Mouse (Mus musculus) regulatory T cell (primary cell): ENCODE results near the gene Dnajb2.

ENCODE experiments used
- in situ Hi-C: fragments of 300-600 bp; cut with MboI, MseI; formaldehyde crosslinking; loops from one replicate; pipeline ENCODE4 v1.15.1; 2025; ENCODE audit warnings: high pct_unique_total_duplicates

Dnajb2 gene

DNA sequence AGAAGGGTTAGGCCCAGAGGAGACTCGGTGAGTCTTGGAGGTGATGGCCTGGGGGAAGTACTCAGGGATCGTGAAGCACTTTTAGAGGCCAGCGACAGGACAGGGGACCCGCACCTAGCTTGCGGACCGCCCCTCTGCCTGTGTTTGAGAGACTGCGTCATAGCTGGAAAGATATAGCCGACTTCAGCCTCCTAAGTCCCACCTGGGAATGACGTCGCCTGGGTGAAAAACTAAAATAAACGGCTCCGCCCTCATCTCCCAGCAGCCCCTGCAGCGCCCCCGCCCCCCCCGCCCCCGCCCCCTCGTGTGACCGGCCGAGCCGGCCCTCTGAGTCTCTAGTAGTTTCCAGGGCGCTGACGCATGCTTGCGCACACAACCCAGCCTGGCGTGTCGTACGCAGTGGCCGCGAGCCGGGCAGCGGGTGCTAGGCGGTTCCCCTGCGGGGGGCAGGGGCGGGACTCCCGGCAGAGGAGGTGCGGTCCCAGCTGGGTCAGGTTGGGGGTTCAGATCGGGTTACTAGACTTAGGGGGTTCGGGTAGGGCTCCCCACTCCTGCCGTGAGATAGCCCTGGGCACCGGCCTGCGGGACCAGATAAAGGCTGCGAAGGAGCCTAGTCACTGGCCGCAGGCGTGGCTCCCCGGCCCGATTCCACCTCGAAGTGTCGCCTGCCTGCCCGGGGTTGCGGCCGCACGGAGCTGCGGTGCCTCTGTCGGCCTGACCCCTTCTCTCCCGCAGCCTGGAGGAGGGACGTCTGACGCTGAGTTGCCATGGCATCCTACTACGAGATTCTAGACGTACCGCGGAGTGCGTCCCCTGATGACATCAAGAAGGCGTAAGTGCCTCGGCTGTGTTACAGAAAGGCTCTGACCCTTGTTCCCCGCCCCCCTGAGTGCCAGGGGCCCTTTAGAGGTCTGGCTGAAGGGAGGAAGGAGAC lies at the start of gene Dnajb2:
Gene Dnajb2, plus strand, starts transcription at position 290 of the 934 bp plus-strand sequence.
- in situ Hi-C loops: loop anchor here (5.0 kb wide), 1 partner anchor 76 kb away; no protein-coding TSS in a partner anchor

DNA sequence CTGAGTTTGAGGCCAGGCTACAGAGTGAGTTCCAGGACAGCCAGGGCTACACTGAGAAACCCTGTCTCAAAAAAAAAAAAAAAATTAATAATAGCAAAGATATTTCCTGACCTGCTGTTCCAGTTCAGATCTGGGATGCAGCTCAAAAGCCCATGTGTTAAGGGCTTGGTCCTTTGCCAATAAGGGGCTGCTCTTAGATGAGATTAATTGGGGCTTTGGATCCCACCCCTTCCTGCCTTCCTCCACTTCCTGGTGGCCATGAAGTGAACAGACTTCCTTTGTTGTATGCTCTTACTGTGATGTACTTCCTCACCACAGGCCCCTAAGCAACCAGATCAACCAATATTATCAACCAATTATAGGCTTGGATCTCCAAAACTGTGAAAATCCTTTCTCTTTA lies 49.1 kb upstream of the Dnajb2 start:
- in situ Hi-C loops: loop anchor here (5.0 to 10.0 kb wide), 2 partner anchors 62 to 130 kb away; partner anchors contain the start of genes Dnpep and Nhej1

DNA sequence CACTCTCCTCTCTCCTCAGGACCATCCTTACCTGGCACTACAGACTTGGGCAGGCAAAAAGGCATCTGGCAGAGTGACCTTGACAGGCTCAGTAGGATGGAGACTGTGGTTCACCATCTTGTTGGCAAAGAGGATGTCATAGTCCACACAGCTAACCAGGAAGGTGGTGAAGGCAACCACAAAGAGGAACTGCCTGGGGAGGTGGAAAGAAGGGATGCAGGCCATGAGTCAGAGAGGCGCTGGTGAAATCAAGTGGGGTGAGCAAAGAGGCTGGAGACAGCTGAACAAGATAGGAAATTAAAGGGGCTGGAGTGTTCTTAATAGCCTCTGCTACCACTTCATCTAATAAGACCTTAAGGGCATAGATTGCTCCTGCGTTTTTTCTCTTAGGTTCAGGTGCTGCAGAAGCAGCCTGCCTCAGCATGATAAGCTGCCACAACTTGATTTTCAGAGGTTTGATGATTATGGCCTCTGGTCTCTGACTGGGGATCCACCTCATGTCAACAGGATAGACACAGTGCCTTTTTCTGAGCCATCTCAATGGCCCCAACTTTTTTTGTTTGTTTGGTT lies 48.2 kb upstream of the Dnajb2 start:
- in situ Hi-C loops: loop anchor here (5.0 to 10.0 kb wide), 2 partner anchors 63 to 129 kb away; partner anchors contain the start of genes Dnpep and Nhej1

DNA sequence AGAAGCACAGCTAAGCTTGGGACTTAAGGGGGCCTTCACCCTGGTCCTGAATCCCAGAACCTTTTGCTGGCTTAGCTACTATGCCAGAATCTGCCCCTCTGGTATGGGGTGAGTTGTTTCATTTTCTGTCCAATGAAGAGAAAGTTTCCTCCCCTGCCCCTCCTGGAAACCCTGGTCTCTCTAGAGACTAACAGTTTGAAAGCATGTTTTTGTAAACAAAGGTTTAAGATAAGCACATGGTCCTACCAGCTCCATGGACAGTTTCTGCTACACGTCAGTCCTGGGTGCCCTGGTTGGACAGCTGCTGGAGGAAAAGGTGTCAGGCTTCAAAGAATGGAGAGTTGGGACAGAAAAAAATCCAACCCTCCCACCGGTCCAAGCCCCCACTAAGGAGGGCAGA lies 45.6 kb upstream of the Dnajb2 start:
- in situ Hi-C loops: no loop called here

DNA sequence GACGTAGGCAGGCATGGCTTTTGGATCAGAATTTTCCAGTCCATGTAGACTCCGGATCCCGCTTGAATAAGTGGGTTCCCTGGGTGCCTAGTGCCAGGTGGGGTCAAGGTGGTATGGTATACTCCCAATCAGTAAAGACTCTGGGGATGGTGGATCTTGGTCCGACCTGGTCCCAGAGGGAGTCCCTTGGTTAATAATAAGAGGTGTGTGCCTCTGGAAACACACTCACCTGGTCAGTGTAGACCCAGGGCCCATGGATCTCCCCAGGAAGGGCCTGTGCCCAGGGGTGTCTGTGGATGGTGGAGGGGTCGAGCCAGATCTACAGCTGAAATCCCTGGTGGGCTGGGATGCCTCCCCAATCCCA lies 45.0 kb upstream of the Dnajb2 start:
- in situ Hi-C loops: no loop called here

DNA sequence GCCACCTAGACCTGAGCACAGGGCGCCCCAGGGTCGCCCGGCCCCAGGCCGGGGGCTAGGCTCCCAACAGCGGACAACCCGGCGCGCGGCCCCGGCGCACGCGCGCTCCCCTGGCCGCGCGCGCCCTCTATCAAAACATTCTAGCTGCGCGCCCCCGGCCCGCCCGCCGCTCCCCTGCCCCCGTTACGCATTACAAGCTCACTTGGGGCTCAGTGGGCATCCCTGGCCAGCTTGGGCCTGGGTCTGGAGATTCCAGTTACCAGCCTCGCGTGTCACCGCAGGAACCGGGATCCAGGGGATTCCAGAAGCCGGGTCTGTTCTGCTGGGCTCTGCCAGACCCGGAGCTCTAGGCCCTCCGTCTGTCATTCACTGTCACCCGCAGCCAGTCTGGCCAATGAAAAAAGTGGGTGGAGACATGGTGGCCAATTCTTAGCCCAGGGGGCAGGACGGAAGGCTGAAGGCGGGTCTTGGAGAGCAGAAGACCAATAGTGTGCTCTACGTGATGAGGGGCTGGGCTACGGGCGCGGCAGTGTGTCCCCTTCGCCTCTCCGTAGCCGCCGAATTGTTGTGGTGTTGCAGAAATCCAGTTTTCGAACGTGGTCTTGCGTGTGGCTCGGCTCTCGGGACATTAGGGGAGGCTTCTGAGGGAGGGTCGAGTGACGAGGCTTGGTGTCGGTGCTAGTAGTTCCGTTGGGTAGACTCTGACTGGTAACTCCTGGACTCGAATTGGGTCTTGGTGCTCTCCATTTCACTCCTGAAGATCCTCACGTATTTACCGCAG lies 44.4 kb upstream of the Dnajb2 start, which contains the start of the genes Ankzf1 and Atg9a:
Gene Ankzf1, plus strand, starts transcription at position 530 of the 781 bp plus-strand sequence.
Gene Atg9a, minus strand, starts transcription at position 575 of the 781 bp plus-strand sequence.
- in situ Hi-C loops: no loop called here

DNA sequence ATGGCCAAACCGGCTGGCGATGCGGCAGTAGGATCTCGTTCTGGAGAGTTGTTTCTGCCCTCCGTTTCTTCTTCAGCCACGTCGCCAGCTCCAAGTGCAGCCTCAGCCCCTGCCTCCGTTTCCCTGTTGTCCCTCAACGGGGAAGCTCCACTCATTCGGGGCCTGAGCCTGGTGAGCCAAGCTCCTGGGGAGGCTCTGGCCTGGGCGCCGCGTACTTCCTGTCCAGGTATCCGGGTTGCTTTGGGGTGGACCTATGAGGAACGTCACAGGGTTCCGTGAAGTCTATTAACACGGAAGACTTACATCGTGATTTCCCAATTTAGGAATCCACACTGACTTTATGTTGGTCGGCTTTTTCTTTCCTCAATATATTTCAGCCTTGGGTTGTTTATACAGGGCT lies 43.8 kb upstream of the Dnajb2 start:
- in situ Hi-C loops: no loop called here

DNA sequence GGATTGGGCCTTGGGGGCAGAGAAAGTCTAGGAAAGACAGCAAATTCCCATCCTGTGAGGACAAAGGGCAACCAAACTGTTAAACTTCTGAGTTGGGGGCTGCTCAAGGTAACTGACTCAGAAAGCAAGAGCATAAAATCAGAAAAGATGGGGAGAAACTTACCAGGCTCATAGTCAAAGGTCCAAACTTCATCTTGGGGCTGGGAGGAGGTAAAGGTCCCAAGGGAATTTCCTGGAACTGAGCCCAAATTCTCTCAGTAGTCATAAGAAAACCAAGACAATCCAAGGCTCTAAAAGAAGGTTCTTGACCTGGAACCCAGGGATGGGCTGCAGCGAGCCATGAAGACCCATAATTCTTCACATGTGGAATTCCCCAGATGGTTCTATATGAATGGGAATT lies 35.0 kb upstream of the Dnajb2 start:
- in situ Hi-C loops: loop anchor here (25.0 kb wide), 1 partner anchor 914 kb away; the partner anchor contains the start of genes Aamp, Gpbar1 and Pnkd

DNA sequence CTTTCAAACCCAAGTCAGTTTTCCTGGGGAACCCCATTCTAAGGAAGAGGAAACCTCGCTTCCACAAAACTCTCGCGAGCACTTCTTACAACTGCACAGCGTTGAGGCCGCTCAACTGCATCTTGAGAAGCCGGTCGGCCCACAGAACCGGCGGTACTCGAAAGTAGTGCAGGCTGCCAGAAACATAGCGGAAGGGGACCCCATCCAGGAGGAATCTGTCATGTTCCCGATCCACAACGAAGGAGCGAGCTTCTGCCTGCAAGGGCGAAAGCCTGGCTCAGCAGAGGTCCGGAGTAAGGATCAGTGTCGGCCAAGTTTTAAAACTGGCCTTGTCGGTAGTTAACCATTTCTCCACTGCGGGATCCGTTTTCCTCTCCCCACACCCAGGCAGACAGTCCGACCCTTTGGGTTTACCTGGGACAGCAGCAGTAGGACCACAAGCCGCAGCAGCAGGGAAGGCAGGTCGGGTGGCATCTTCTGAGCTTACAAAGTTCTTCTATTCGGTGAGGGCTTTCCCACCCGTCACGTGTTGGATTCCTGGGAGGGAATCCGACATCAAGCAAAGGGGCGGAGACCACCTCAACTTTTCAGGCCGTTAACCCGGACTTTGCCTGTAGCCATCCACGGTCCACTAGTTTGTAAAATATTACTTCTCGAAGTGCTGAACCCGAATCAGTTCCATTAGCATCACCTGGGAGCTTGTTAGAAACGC lies 27.1 kb upstream of the Dnajb2 start:
- in situ Hi-C loops: loop anchor here (25.0 kb wide), 1 partner anchor 922 kb away; the partner anchor contains the start of genes Aamp, Gpbar1 and Pnkd

DNA sequence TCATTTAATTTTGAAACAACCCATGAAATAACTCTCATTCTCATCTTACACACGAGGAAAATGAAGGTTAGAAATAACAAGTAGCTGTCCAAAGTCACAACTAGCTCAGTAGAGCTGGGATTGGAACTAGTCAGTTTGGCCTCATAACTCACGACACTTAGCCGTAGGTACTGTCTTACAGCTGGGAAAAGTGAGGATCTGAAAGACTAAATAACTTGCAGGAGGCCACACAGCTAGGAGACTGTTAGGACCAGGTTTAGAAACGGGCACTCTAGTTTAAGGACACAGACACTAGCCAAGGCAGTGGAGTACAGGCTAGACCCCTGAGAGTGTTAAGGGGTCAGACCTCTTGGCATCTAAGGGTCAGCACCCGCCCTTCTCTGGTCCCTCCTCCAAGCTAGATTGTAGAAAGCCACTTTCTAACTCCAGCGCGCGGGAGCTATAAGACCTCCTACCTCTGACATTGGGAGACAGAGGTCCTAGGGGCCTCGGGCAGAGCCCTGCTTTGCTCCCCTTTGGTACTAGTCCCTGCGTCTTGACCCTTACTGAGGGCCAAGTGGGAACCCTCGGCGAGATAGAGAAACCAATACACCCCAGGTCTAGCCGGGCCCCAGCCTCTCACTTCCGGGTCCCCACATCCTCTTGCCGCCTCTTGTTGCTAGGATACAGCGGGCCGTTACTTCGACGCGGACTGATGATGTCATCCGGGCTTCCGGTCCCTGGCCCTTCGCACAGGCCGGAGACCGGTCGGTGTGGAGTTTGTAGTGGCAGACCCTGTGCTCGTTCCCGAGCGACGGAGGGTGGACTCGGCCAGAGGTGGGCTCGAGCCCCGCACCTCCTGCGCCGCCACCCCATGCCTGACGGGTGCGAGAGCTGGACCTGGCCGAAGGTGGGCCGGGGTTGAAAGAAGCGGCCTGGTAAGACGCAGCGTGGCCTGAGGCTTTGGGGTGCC lies 25.8 kb upstream of the Dnajb2 start, which contains the start of the genes Glb1l and Stk16:
Gene Glb1l, minus strand, starts transcription at position 678 of the 952 bp plus-strand sequence.
Gene Stk16, plus strand, starts transcription at position 703 of the 952 bp plus-strand sequence.
- in situ Hi-C loops: loop anchor here (5.0 to 25.0 kb wide), 2 partner anchors 73 to 923 kb away; partner anchors contain the start of genes Aamp, Gpbar1 and Pnkd

DNA sequence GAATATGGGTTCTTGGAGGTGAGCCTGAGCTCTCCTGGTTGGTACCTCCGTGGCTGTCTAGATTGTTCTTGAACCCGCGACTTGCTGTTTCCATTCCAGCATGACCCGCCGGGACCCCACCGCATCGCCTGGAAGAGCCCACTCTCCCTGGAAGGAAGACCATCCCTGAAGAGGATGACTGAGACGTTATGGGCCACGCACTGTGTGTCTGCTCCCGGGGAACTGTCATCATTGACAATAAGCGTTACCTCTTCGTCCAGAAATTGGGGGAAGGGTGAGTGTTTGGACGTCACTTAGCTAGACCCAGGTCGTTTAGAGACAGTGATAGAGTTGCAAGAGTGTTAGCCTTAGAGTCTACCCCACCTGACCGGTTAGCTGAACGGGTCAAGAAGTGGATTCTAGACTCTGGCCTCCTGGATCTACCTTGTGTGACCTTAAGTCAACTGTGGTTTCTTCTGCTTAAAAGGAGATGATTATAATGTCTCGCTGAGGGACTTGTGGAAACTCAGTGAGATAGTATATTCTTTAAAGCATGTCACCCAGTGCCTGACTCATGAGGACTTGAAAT lies 25.0 kb upstream of the Dnajb2 start:
- in situ Hi-C loops: loop anchor here (5.0 to 25.0 kb wide), 2 partner anchors 74 to 924 kb away; partner anchors contain the start of genes Aamp, Gpbar1 and Pnkd

DNA sequence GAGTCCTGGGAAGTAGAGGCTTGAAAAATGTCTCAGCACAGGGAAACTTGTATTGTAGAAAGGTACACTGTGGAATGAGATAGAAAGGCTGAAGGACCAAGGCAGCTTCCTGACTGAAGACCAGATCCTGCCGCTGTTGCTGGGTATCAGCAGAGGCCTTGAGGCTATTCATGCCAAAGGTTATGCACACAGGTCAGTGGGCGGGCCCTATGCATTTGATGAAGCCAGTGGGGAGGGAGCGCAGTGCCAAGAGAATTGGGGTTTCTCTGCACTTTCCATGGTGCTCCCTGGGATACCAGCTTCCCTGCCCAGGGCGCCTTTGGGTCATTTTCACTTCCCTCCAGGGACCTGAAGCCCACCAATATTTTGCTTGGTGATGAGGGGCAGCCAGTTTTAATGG lies 23.7 kb upstream of the Dnajb2 start:
- in situ Hi-C loops: loop anchor here (5.0 to 25.0 kb wide), 2 partner anchors 75 to 925 kb away; partner anchors contain the start of genes Aamp, Gpbar1 and Pnkd

DNA sequence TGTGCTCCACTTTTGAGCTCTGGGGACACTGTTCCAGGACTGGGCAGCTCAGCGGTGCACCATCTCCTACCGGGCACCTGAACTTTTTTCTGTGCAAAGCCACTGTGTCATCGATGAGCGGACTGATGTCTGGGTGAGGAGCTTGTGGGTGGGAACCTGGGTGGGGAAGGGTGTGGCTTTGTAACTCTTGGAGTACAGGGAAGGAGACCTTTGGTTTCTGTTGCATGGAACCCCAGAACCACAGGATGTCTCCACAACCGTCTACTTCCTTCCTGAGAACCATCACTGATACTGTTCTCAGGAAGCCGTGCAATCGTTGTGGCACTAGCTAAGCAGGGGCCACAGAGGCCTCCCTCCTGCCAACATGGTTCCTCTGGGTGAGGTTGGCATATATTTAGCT lies 23.1 kb upstream of the Dnajb2 start:
- in situ Hi-C loops: loop anchor here (5.0 to 25.0 kb wide), 2 partner anchors 76 to 926 kb away; partner anchors contain the start of genes Aamp, Gpbar1 and Pnkd

DNA sequence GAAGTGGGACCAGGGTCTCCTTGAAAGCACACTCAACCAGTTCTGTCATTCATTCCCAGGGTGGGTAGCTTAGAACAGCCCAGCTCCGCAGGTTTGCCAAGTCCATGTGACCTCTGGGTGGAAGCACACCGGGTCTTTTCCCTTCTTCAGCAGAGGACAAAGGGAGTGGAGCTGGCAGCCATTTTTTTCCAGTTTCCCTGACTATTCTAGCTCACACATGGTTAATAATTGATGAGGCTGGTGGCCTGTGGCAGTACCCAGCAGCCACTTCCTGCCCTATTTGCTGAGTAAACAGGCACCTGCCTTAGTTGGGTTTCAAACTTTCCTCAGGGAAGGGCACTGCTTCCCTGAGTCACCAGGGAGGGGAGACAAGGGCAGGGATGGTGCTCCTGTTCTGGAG lies 21.8 kb upstream of the Dnajb2 start:
- in situ Hi-C loops: loop anchor here (5.0 to 25.0 kb wide), 2 partner anchors 77 to 927 kb away; partner anchors contain the start of genes Aamp, Gpbar1 and Pnkd

DNA sequence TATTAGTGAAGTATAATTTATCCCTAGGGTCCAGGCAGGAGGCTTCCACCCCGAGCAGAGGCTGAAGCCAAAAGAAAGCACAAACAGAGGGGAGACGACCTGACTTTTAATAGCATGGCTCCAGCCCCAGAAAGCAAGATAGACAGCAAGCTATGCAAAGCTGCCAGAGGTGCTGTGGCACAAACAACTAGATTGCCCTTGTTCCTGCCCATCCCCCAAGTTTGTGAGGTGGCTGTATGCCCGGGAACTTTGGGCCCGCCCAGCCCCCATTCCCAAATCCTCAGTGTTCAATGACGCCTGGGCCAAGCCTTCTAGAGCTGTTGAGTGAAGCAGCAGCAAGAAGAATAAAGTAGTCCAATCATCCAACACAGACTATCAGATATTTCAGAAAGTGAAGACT lies 21.3 kb upstream of the Dnajb2 start:
- in situ Hi-C loops: loop anchor here (5.0 to 25.0 kb wide), 2 partner anchors 78 to 928 kb away; partner anchors contain the start of genes Aamp, Gpbar1 and Pnkd

DNA sequence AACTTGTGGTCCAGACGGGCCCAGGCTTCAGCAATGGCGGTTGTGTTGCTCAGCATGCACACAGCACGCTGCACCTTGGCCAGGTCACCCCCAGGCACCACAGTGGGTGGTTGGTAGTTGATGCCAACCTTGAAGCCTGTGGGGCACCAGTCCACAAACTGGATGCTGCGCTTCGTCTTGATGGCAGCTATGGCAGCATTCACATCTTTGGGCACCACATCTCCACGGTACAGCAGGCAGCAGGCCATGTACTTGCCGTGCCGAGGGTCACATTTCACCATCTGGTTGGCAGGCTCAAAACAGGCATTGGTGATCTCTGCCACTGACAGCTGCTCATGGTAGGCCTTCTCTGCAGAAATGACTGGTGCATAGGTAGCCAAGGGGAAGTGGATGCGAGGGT lies 20.4 kb upstream of the Dnajb2 start:
- in situ Hi-C loops: loop anchor here (25.0 kb wide), 1 partner anchor 928 kb away; the partner anchor contains the start of genes Aamp, Gpbar1 and Pnkd

DNA sequence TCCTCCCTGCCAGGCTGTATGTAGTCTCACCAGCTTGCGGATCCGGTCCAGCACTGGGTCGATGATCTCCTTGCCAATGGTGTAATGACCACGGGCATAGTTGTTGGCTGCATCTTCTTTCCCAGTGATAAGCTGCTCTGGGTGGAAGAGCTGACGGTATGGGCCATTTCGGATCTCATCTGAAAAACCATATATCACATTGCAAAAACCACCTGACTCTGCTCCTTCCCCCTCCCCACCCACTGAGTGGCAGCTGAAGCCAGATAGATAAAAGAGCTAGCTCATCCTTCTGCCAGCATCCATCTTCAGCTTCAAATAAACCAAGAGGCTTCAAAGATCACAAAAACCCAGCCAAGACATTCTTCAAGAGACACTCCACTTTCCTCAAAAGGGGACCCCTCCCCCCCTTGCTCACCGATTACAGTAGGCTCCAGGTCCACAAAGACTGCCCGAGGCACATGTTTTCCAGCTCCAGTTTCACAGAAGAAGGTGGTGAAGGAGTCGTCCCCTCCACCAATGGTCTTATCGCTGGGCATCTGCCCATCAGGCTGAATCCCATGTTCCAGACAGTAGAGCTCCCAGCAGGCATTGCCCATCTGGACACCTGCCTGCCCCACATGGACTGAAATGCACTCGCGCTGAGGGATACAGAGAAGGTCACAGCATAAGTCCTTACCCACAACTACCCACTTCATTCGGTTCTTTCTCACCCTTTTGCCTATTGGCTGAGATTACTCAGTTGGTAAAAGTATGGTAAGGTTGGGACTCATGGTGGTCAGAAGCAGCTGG lies 19.2 kb upstream of the Dnajb2 start:
- in situ Hi-C loops: loop anchor here (25.0 kb wide), 1 partner anchor 930 kb away; the partner anchor contains the start of genes Aamp, Gpbar1 and Pnkd

DNA sequence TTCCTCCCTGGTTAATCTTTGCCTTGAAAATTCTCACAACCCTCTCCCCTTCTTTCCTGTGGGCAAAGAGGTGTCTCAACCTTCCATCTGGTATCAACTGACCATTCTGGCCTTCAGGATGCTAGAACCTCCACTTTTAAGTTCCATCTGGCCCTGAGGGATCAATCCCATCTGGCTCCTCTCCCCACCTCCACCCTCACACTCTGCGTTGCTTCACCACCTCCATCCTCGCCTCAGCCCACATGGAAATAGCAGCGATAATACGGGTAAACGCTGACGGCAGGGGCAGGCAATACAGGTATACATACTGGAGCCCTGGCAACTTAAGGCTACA lies 18.3 kb upstream of the Dnajb2 start:
- in situ Hi-C loops: loop anchor here (25.0 kb wide), 1 partner anchor 931 kb away; the partner anchor contains the start of genes Aamp, Gpbar1 and Pnkd
